Mouse (Mus musculus): ENCODE results near the gene Prkn. TPM values are rescaled to one million over a fixed set of nuclear protein-coding genes. Genes with fewer than 3 reads are reported as not detected.

Prkn gene
- total RNA-seq, 2 experiments from 2014 or later = 0.85 to 1.9 TPM

DNA sequence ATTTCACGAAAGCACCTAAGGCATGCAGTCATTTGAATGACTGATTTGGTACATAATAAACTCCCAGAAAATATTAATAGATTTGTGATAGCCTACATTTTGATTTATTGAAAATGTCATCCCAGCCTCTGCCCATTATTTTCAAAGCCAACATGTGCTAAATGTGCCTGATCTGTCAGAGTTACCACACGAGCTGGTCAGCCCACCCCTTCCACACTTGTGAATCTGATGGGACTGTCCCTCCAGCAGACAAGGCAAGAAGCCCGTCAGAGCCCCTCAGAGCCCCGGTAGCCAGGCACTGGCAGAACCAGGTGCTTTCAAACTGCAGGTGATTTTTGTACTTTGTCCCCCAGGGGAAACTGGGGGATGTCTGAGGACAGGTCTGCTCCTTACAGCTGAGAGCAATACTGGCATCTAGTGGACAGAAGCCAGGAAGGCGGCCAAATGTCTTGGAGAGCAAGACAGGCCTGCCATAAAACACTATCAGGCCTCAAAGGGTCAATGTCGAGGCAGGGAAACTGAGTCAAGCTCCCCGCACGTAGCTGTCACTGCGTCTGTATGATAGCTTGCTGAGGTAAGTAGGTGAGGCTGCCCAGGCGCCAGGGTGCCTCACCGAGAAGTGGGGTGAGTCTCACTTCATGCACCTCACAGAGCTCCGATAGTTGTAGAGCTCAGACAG is 1078.1 kb downstream of the Prkn start:
- no peak for ATAC-seq (replicated peaks; ENCODE audit: low FRiP score, poor library complexity, severe bottlenecking)

DNA sequence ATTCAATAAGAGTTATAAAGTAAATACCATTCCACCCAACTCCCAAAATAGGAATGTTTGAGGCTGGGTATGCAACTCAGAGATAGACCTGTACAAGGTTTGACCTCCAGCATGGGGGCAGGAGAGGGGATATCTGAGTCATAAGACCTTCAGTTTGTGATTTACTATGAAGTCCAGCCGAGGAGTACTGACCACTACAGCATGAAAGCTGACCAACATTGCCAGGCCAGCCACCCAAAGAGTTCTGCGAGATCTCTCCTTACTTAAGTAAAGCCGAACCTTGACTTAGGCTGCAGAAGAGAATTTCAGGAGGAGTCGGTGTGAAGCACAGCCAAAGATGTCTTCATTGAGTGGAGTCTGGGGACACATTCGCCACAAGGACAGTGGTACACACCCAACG is 1079.4 kb downstream of the Prkn start:
- no peak for ATAC-seq (replicated peaks; ENCODE audit: low FRiP score, poor library complexity, severe bottlenecking)

DNA sequence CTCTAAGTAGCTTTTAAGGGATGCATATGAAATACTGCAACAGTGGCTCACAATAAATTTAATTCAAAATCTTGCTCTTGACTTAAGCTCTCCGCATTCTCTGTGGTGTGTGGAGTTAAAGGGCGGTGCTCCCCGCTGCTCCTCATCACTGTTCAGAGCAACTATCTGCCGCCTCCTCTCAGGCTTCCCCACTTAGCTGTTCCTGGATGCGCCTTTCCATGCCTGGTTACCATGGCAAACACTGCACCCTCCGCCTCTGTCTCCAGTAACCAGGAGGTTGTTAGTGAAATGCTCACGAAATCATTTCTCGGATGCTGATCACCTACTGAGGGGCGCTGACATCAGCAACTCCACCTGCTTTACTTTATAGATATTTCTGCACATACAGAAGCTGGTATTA is 1080.8 kb downstream of the Prkn start:
- no peak for ATAC-seq (replicated peaks; ENCODE audit: low FRiP score, poor library complexity, severe bottlenecking)

DNA sequence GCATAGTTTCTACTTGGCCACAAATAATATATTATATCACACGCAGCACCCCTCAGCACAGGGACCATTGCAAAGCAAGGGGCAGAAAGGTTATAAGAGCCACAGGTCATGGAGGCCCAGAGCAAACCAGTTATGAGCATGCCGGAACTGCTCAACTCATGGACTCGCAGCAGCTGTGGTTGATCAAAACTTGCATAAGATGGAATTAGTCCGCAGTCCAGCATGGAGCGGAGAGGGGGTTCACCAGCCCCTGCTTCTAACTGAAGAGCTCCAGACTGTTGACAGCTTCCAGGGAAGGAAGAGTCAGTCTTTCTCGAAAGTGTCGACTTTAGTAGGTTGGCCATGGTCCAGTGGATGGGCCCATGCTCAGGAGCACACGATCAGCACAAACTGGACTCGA is 1083.8 kb downstream of the Prkn start:
- ATAC-seq (replicated peaks; ENCODE audit: low FRiP score, poor library complexity, severe bottlenecking) = no peak

DNA sequence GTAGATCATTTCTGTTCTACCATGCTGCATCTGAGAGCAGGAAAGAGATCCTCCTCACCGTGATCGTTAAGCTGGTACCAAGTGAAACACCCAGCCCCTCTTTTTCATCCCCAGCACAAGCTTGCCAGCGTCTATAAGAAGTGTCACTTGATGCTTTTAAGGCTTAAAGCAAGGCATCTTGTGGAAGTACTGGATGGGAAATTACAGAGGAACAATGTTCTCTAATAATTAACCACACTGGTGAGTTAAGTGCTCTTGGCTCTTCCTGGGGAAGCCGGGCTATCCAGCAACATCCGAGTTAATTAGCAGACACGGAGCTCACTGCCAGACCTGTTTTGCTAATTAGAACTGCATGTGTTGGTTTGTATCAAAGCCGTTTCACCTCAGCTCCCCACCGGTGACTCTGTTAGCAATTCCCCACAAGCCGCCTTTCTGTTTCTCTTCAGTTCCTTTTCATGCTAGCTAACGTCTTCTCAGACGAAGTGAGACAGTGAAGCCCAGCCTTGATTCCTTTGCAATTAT is 1086.7 kb downstream of the Prkn start:
- no peak for ATAC-seq (replicated peaks; ENCODE audit: low FRiP score, poor library complexity, severe bottlenecking)

DNA sequence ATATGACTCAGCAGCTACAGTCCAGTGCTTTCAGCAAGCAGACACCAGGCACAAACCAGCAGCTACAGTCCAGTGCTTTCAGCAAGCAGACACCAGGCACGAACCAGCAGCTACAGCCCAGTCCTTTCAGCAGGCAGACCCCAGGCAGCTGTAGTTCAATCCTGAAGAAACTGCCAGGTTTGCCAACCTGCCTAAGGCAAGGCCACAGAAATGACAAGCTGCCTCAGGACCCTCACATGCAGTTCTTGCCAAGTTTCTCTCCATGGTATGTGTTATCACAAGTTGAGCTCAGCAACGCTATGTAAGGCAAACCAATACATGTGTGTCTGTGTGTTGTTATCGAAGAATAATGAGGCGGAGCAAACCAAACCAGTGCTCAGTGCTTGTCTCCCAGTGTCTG is 1091.5 kb downstream of the Prkn start:
- ATAC-seq (replicated peaks; ENCODE audit: low FRiP score, poor library complexity, severe bottlenecking) = no peak

DNA sequence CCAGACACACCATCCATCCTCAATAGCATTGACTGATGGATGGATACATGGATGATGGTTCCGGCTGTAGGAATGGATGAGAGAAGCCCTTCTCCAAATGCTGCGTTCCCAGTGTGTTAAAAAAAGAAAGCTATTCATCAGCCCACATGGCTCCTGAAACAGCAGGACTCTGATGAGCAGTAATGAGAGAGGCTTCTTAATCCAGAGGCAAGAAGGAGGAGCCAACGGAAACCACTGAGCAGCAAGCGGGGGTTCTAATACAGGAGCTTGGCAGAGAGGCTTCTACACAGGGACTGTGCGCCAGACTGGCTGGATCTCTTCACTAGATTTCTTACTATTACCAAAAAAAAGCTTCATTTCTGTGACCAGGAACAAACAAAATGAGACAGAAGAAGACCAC is 1093.6 kb downstream of the Prkn start:
- ATAC-seq (replicated peaks; ENCODE audit: low FRiP score, poor library complexity, severe bottlenecking) = no peak

DNA sequence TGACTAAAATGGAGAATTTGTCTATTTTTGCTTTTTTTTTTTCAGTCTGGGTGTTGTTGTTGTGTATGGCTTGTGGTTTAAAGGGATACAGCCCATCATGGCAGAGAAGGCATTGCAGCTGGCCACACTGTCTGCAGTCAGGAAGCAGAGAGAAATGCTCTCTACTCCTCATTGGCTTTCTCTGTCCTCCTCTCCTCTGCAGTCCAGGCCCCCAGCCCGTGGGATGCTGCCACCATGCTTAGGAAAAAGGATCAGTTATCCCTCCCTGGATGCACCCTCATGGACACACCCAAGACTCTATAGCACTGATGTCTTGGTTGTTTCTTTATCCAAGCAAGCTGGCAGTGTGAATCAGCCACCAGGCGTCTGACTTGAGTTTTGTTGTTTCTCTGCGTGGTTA is 1107.3 kb downstream of the Prkn start:
- no peak for ATAC-seq (replicated peaks; ENCODE audit: low FRiP score, poor library complexity, severe bottlenecking)

DNA sequence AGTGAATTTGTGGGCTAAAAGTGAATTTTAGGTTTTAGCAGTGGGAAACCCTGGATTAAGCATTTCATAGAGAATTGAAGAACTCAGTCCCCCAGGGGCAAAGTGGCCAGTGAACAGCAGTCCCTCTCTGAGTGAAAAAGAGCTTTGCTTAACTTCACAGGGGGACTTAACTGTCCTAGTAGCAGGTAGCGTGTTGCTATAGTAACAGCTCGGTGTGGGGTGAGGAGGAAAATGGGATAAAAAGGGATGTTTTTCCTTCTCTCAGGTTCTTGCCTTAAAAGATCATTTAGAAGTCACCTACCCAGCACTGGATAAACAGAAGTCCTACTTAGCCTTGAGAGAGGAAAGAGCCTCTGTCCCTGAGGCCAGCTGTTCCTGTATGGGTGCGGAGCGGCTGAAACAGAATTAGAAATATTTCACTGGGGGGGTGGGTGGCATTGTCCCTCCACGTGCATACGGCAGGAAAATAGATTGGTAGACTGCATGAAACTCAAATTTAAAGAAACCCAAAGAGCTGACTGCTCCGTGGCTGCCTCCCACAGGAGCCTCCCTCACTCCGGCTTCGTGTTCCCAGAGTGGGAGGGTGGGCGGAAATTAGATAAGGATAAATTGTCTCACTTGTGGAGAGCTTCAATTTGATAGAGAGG is 1109.5 kb downstream of the Prkn start:
- ATAC-seq (replicated peaks; ENCODE audit: low FRiP score, poor library complexity, severe bottlenecking) = no peak

DNA sequence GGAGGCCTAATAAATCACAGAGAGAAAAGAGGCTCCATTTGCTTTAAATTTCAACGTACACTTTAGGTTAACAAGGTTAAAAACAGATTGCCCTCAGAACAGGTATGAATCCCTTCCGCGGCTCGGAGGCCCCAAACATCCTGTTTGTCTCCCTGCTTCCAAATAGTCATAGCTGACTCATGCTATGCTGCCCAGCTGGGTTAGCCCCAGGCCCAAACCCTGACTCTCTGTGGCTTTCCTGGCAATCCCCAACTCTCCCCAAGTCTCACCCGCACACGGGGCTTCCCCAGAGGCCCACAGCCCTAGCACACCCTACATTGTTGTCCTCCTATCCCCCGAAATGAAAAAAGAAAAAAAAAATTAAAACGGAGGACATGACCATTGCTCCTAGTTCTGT is 1110.0 kb downstream of the Prkn start:
- ATAC-seq (replicated peaks; ENCODE audit: low FRiP score, poor library complexity, severe bottlenecking) = no peak

DNA sequence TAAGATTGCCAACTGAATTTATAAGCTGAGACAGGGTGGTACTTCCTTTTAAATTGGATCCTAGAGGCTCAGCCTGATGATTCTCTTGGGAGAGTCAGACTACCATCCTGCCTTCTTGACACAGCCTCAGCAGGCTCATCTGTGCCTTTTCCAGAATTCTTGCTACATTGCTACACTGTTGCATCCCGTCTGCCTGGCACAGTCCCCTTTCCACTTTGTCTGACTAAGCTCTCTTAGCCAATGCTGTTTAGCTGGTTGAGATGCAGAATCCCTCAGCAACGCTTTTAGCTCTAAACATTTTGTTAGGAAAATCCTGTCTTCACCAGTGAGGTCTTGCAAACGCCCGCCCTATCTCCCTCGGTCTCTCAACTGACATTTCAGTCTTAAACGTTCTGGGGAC is 1115.1 kb downstream of the Prkn start:
- no peak for ATAC-seq (replicated peaks; ENCODE audit: low FRiP score, poor library complexity, severe bottlenecking)

DNA sequence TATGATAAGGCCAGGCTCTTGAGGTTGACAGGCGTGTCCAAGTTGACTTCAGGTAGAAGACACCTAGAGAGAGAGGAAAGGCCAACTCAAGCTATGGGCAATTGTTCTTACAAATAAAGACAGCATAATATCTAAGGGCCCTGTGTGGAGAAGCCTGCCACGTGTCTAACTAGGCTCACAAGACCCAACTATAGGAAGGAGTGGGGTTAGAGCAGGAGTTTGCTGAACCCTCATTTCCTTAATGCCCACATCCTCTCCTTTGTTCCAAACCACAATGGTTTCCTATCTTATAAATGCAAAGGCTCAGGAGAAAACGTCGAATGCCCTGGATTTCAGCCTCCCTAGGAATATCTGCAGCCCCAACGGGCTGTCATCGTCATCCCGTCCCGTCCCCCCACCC is 1120.3 kb downstream of the Prkn start:
- no peak for ATAC-seq (replicated peaks; ENCODE audit: low FRiP score, poor library complexity, severe bottlenecking)

DNA sequence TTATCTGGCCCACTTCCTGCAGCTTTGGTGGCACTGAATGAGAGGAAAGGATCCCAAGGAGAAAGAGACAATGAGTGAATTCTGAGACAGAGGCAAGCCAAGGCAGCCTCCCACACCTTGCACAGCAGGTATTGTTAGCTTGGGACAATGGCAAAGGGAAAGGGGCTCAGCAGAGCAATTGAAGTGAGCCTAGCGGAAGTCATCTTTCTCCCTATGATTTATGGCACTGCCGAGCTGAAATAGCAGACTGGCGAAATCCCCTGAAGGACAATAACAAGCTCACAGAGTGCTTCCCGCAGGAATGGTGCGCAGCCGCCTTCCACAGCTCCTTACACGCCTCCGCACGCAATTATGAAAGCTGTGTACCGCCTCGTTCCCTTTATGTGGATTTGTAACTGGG is 1122.6 kb downstream of the Prkn start:
- ATAC-seq (replicated peaks; ENCODE audit: low FRiP score, poor library complexity, severe bottlenecking) = no peak

DNA sequence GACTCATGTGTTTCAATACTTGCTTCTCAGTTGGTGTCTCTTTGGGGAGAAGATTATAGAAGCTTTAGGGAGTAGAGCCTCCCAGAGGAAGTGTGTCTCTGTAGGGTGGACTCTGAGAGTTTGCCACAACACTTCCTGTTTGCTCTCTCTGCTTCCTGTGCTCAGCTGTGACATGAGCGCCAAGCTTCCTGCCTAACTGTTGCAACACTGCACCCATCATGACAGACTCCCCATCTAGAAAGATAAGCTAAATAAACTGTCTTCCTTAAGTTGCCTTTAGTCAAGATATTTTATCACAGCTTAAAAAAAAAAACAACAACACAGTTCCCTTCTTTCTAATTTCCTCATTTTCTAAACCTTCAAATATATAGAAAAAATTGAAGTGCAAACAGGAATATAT is 1130.0 kb downstream of the Prkn start:
- ATAC-seq (replicated peaks; ENCODE audit: low FRiP score, poor library complexity, severe bottlenecking) = no peak

DNA sequence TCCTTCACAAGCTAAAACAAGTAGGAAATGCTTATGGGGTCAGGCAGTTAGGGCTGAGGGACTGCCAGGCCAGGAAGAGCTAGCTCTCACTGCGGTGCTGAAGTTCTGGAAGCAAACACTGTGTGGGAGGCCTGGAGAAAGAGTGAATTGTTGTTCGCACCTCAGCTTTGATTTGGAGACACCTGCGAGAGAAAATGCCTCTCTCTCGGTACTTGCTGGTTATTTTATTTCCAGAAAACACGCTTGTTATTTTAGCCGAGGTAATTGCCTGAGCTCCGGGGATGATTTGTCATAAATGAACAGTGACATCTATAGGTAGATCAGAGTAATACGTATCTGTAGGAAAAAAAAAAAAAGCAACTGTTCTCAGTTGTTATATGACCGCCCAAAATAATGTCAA is 1132.4 kb downstream of the Prkn start:
- ATAC-seq (replicated peaks; ENCODE audit: low FRiP score, poor library complexity, severe bottlenecking) = no peak

DNA sequence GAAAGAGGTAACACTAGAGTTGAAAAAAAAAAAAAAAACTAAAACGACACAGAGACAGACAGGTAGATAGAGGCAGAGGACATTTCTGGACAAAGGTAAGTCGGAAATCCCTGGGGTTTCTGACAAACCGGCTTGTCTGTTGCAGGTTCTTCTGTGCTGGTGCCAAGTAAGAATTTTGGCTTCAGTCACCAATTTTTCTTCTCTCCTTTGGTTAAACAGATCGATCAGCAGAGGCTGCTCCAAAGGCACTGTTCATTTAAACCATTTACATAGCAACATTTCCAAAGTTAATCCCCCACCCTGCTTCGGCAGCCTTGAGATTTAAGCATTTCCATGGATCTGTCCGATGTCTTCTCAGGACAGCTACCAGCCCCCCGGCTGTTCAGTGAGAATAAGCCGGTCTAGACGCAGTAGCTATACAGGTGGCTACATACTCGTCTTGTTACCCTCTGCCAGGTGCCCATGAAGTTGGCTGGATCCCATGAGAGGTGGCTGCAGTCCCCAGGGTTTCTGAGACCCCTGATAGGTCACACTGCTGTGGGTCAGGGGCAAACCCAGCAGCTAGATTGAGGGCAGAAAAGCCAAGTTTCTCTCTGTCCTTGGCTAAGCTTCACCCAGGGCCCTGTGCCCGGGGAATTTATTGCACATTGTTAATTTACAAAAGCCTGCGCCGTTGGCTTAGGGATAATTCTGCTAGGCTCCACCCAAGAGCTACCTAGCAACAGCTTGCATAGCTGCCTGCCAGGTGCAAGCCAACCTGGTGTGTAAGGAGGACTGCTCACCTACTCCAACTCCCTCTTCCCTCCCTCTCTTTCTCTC is 1133.0 kb downstream of the Prkn start:
- ATAC-seq (replicated peaks; ENCODE audit: low FRiP score, poor library complexity, severe bottlenecking) = no peak

DNA sequence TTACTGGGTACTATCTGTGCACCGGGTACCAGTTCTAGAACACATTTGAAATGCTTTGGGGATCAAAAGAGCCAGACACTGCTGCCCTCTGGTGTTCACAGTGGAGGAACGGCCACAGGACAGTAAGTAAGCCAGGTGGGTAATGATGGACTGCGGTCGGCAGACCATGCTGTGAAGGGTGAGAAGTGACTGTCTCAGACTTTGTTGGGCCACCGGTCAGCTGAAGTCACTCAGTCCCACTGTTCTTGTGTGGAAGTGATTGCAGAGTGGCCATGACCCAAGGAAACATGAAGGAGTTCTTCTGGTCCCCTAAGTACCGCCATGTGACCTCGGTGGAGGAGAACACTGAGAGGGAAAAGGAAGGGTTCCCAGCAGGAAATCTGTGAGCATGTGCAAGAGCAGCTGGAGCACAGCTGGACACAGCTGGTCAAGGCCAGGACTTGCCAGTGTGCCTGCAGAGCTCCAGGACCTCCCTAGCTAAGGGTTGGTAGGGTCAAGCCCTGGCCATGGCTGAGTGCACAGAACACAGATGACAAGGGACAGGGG is 1135.0 kb downstream of the Prkn start:
- no peak for ATAC-seq (replicated peaks; ENCODE audit: low FRiP score, poor library complexity, severe bottlenecking)

DNA sequence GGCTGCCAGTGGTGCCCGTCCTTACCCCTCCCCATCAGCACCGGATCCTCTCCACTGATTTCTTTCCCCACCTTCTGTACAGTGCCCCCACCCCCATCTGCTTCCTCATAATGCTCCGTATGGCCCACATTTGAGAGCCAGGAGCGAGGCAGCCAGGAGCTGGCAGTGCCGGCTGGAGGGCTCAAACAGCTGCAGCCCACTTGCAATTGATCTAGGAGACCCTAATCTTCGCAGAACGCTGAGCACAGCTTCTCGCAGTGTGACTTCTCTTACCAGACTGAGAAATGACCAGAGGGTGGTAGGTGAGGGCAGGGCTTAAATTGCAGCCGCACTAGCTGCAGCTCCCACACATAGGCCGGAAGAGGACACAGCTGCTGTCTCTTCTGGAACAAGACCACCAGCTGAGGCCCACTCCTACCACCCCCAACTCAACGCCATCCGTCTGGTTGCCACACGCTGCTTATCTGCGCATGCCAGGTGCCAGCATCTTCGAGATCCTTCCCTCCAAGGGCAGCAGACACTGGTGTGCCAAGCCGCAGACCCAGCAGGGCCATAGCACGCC is 1138.2 kb downstream of the Prkn start:
- ATAC-seq (replicated peaks; ENCODE audit: low FRiP score, poor library complexity, severe bottlenecking) = no peak

DNA sequence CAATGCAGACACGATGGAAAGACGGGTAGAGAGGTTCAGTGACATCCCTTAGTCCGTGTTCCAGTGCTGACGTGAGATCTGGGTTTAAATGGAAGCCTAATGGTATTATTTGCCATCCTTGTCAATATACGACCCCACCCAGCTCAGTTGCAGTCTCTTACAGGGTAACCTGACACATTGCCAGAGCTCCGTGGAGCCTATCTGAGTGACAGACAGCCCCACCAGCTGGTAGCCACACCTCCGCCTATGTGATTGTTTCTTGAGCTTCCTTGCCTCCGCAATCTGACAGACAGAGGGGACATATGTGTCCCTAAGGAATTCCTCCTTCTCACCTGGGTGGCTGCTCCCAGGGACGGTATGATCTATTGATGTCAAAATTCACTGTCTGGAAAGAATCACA is 1141.5 kb downstream of the Prkn start:
- ATAC-seq (replicated peaks; ENCODE audit: low FRiP score, poor library complexity, severe bottlenecking) = no peak

DNA sequence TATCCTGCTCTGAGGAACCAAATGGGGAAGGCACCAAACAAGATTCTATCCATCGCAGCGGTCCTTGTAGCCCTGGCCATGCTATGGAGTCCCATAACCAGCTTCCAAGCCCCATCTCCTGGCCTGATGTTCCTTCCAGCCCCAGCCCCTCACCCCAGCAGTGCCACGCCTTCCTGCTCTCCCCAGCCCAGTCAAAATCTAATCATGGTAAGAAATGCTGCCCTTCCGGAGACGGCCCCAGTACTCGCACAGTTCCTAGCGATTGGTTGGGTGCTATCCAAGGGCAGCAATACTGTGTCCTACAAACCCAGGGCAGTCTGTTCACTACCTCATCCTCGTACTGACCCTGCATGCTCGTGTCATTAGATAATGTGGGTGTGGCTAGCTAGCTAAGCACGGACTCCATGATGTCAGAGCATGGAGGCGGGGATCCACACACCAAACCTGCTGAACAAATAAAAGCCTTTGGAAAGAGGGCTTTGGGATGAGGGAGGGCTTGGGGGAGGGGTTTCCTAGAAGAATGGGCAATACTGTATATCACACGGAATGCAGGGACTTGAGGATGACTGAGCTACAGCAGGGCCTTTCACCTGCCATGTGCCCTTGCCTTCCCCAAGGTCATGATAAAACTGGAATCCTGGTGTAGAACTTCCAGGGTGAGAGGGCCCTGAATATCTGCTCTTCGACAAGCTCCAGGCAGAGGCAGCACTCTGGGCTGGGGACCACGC is 1148.1 kb downstream of the Prkn start:
- no peak for ATAC-seq (replicated peaks; ENCODE audit: low FRiP score, poor library complexity, severe bottlenecking)
